Mouse (Mus musculus) embryo, embryonic 10 days (tissue): ENCODE results near the gene Nubpl.

ENCODE experiments used
- DNase-seq: peaks from one replicate; pipeline ENCODE4 v3.0.0-alpha.2; 2015; ENCODE audit warnings: low spot score

Nubpl gene

GRCm38 (mm10) chr12:52335142-52335765 is 237.7 kb downstream of the Nubpl start:
- no peak for DNase-seq

DNA sequence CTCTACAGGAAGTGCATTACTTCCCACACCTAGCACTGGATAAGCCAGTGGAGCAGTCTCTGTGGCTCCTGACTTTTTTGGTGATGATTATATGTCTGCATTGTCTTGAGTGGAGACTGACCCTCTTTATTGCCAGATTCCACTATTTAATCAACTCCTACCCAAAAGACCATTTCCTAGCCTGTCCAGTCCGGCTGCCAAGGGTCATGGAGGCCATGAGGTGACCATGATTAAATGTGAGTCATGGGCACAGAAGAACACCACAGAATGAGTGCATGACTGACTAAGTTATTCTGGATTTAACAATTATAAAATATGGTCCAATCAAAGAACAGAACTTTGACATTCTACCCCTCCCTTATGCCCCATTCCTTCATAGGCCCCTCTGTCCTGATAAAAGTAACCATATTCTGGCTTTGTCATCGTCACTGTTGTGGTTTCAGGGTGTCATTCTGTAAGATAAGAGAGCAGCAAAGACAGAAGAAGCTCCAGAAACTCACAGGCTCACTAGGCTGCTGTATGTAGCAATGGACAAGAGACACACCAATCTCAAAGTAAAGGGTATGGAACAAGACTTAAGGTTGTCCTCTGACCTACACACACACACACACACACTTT is 240.7 kb downstream of the Nubpl start:
- no peak for DNase-seq

GRCm38 (mm10) chr12:52346611-52347010 is 249.1 kb downstream of the Nubpl start:
- DNase-seq, result peak; percentile 25

DNA sequence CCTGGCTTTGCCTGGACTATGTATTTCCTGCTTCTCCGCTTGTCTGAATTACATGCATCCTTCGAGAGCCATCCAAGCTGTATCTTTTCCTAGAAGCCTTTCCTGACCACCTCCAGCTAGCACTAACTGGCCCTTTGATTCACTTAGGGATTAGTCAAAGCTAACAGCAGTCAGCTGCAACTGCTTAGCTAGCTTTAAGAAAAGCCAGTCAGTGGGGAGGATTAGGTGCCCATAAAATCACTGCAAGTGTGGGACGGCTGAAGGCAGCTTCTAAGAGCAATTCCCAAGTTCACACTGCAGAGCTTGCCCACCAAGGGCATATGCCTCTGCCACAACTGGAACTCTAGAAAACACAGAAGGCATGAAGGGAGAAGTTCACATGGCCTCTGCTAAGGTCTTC is 252.7 kb downstream of the Nubpl start:
- peak; percentile 40 for DNase-seq

DNA sequence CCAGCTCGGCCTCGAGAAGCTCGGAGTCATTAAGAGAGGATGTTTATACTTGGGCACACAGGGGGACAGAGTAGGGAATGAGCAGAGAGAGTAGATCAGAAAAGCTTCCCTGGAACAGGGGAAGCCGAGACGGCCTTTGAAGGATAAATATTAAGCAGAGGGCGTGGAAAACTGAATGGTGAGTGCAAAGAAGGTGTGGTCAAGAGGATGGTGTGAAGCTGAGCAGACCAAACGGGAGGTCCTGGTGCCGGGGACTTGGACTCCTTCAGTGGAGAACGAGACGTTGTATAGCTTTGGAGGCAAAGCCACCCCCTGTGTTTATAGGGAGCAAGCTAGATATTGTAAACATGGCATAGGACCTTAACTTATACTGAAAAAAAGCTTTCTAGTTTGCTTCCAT is 261.9 kb downstream of the Nubpl start:
- DNase-seq, result no peak

DNA sequence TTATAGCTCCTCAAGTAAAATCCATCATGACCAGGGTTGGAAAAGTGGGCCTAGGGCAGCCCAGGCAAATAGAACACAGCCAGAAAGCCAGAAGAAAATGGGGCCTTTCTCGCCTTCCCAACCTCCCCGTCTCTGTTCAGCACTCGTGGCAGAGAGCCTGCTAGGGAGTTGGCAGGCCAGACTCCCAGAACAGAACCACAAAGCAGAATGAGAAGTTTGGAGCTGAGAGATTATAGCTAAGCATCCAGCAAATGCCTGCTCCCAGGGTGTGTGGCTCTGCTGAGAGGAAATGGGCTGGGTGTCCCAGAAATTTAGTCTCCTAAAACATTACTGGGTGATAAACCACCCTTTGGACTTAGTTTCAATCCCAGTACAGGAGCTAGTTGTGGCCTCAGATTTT is 262.6 kb downstream of the Nubpl start:
- no peak for DNase-seq

DNA sequence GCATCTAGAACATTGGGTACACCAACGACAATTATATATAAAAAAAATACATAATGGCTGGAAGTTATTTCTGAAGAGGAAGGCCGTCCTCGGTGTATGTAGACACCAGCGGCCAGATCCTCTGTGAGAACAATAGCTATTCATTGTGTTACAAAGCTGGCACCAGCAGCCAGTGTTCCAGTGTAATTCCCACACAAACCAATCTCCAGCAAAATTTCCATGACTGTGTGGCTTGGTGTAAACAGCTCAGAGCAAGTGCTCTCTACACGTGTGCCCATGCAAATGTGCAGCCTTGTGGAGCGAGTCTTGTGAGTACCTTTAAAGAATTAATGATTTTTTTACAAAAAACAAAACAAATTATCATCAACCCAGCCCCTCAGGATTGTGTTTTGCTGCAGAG is 263.7 kb downstream of the Nubpl start:
- no peak for DNase-seq
